Mouse (Mus musculus): ENCODE data around the gene C1qtnf6.

The C1qtnf6 gene

DNA sequence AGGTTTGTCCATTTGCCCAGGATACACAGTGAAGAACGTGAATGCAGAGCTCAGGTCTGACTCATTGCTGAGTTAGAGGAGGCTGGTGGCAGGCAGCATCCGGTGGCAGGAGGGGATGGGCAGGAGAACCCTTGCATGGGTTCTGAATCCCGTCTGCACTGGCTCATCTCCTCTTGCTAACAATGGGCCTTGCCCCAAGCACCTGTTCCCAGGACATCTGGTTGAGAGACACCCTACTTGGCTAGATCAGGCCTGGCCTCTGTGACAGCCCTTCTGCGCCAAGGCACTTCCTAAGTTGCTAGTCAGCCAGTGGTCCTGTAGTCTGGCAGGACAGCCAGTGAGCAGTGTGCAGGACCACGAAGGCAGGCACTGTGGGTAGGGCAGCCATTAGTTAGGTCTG lies 51.7 kb downstream of the C1qtnf6 start:
- DNase-seq, result no peak

DNA sequence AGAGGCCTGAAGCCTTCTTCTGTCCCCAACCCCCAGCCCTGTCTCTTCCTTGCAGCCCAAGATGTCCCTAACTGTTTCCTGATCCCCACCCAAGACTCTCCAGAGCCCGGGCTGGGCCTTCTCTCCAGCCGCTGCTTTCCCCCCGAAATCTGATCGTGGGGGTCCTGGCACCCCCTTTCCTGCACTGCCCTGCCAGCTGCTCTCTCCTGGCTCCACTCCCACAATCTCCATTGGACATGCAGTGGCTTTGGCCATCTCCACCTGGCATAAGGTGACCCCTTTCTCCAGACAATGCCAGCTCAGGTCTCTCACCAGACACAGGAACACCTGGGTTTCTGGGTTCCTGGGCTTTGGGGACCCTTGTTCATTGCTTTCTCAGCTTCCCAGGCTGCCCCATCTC lies 53.1 kb downstream of the C1qtnf6 start:
- DNase-seq, result no peak

DNA sequence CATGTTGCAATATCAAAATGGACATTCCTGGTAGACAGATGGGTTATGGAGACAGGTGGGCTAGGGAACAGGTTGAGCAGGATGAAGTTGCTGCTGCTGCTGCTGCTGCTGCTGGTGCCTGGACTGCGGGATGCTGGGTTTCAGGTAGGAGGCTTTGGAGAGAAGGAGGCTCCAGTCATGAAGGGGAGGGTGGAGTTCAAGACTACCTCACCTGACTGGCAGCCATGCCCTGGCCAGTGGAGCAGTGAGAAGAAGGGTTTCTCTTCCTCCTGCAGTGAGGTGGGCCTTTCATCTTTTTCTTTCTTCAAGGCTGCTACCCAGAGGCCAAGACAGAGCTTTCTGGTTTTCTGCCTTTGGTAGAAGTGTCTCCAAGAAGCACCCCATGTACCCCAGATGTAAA lies 54.3 kb downstream of the C1qtnf6 start:
- no peak for DNase-seq

DNA sequence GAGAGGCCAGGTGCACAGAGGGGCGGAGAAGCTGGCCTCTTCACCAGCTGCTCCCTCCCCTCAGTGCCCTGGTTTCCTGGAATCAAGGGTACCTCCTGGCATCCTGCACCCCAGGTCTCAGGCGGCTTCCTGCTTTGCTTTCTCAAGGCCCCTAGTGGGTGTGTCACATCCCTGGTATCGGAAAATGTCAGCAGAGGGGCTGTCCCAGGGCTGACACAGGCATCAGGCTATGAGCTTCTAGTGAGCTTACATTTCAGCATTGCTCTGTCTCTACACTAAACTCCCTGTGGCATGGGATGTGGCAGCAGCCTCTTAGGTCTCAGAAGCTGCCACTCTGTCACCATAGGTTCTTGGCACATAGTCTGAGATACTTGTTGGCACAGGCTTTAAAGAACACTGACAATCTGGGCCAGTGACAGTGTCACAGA lies 55.6 kb downstream of the C1qtnf6 start:
- peak; percentile 36 to 49 for DNase-seq

DNA sequence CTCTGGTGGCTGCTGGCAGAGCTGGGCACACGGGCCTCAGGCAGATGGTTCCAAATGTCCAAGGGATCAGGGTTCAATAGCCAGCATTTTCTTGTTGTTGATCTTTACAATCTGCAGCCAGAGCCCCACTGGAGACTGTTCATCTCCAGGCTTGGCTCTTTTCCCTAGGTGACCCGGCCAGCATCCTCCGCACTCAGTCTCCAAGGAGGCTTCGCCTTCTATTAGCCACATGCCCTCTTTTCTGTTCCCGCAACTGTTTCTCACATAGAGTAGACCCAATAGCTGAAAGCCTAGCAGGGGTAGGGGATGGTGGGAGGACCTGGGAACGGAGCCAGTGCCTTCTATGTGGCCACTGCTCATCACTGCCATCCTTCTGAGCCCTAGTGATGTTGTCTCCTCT lies 57.8 kb downstream of the C1qtnf6 start:
- peak; percentile 44 to 47 for DNase-seq

Measured in cerebellum, adult 18-20 months (tissue).